Mouse (Mus musculus) E14TG2a.4 (cell line): ENCODE results near the gene Gm37240.

ENCODE experiments used
- CTCF ChIP-seq: conservative IDR thresholded peaks from 2 replicates; pipeline ENCODE4 v1.5.1; 2014; ENCODE audit warnings: low read length
- NANOG ChIP-seq: IDR thresholded peaks from 2 replicates; pipeline ENCODE4 v1.6.1; 2014; ENCODE audit warnings: borderline replicate concordance, low read length, mixed read lengths

- TF ChIP-seq CTCF (no peak), NANOG (no peak)
Measured at GRCm38 (mm10) chr3:85733939-85734729, 153.2 kb downstream of the Gm37240 start.
